Comparison of ENCODE assay signal across 12 mouse cellular contexts in genomic region chr7:67548599-67549041, GRCm38 (mm10).
DNase-seq lines count a peak whose midpoint lies in the region; ATAC-seq and TF ChIP-seq lines count a peak whose summit lies in the region.
"Had no signal": no experiment of that assay in that cellular context is flagged by ENCODE, and none has a peak within 500 bp of the region (broad histone marks: within the 10 kb centered on the region; RNA-seq: fewer than 3 reads in every experiment).

No protein-coding gene starts in this region.

- H3K27me3 ChIP-seq in embryonic facial prominence, embryonic 15.5 days, result no peaks in the 10 kb centered on the region
- no peaks in the 10 kb centered on the region for H3K27me3 ChIP-seq in embryonic facial prominence, embryonic 10.5 days (replicated peaks; ENCODE audit: low read depth, poor library complexity, severe bottlenecking)
- no peaks in the 10 kb centered on the region for H3K27me3 ChIP-seq in hindbrain, embryonic 14.5 days (ENCODE audit: control insufficient read depth, insufficient read depth, low read length)
- no peaks in the 10 kb centered on the region for H3K27me3 ChIP-seq in hindbrain, postnatal 0 days (ENCODE audit: insufficient read depth, low read length)
- no peaks in the 10 kb centered on the region for H3K27me3 ChIP-seq in Patski
- H3K27me3 ChIP-seq: limb, embryonic 13.5 days; megakaryocyte, embryonic 14.5 days had no signal

- no peak overlapping the region for H3K9ac ChIP-seq in embryonic facial prominence, embryonic 15.5 days
- H3K9ac ChIP-seq in hindbrain, embryonic 14.5 days, result no peak overlapping the region
- H3K9ac ChIP-seq in hindbrain, postnatal 0 days (replicated peaks; ENCODE audit: low read length), result no peak overlapping the region
- H3K9ac ChIP-seq: limb, embryonic 13.5 days had no signal

- TF ChIP-seq CTCF in hindbrain, postnatal 0 days (IDR thresholded peaks at IDR 0.05; ENCODE audit: low read depth), result no peak
- TF ChIP-seq CTCF in Patski (IDR thresholded peaks at IDR 0.05), result no peak

- no peaks in the 10 kb centered on the region for H3K36me3 ChIP-seq in embryonic facial prominence, embryonic 15.5 days
- H3K36me3 ChIP-seq in embryonic facial prominence, embryonic 10.5 days (replicated peaks), result no peaks in the 10 kb centered on the region
- H3K36me3 ChIP-seq in hindbrain, embryonic 14.5 days (replicated peaks; ENCODE audit: control insufficient read depth, insufficient read depth), result 0 out of 2 replicates have a peak, but pooled peaks cover under 1% of the 10 kb centered on the region
- H3K36me3 ChIP-seq in hindbrain, postnatal 0 days (ENCODE audit: insufficient read depth, low read length), result no peaks in the 10 kb centered on the region
- H3K36me3 ChIP-seq: limb, embryonic 13.5 days had no signal

- H3K4me3 ChIP-seq in embryonic facial prominence, embryonic 15.5 days (replicated peaks), result no peak overlapping the region
- no peak overlapping the region for H3K4me3 ChIP-seq in embryonic facial prominence, embryonic 10.5 days
- no peak overlapping the region for H3K4me3 ChIP-seq in hindbrain, embryonic 14.5 days (replicated peaks; ENCODE audit: low read length)
- H3K4me3 ChIP-seq in hindbrain, postnatal 0 days (ENCODE audit: low read length), result no peak overlapping the region
- H3K4me3 ChIP-seq: left cerebral cortex, adult 2 months; limb, embryonic 13.5 days had no signal

- WGBS in embryonic facial prominence, embryonic 15.5 days, result 74% methylated on average over 6 of the region's 6 CpGs
- 86% methylated on average over 6 of the region's 6 CpGs for WGBS in embryonic facial prominence, embryonic 10.5 days
- WGBS in hindbrain, embryonic 14.5 days, result 73% methylated on average over 6 of the region's 6 CpGs
- 76% methylated on average over 6 of the region's 6 CpGs for WGBS in hindbrain, postnatal 0 days

- H3K27ac ChIP-seq in embryonic facial prominence, embryonic 15.5 days (replicated peaks), result 0 out of 2 replicates have a peak overlapping the region, but pooled peaks have one; percentile 23
- no peak overlapping the region for H3K27ac ChIP-seq in embryonic facial prominence, embryonic 10.5 days (replicated peaks)
- H3K27ac ChIP-seq in hindbrain, embryonic 14.5 days, result no peak overlapping the region
- H3K27ac ChIP-seq in hindbrain, postnatal 0 days, result no peak overlapping the region
- H3K27ac ChIP-seq: left cerebral cortex, adult 2 months; limb, embryonic 13.5 days had no signal

- CTCF ChIA-PET in Patski (lab: Charles Lee), result interaction anchor here (1.0 to 2.4 kb wide), 10 partner anchors 9 to 305 kb away, joined by 3 to 16 read pairs (median 6); no protein-coding TSS in a partner anchor

- POLR2A ChIA-PET in Patski (lab: Charles Lee), result interaction anchor here (0.9 to 1.8 kb wide), 3 partner anchors 17 to 175 kb away, joined by 3 to 6 read pairs (median 5); no protein-coding TSS in a partner anchor

- no peak for ATAC-seq in embryonic facial prominence, embryonic 15.5 days (ENCODE audit: insufficient number of reproducible peaks, low FRiP score, low TSS enrichment, low read depth)
- ATAC-seq in hindbrain, embryonic 14.5 days (ENCODE audit: low FRiP score), result peak; percentile 40; the same call in 1 of the 2 replicates
- ATAC-seq in hindbrain, postnatal 0 days, result no peak
- ATAC-seq in Patski, result peak; percentile 74
- ATAC-seq: CD4-positive, CD25-positive, alpha-beta regulatory T cell, adult 4 months had no signal

- H3K4me2 ChIP-seq in embryonic facial prominence, embryonic 15.5 days (replicated peaks), result no peak overlapping the region
- H3K4me2 ChIP-seq in hindbrain, embryonic 14.5 days (replicated peaks), result no peak overlapping the region
- no peak overlapping the region for H3K4me2 ChIP-seq in hindbrain, postnatal 0 days (ENCODE audit: low read depth, low read length)
- H3K4me2 ChIP-seq: limb, embryonic 13.5 days had no signal

- no peaks in the 10 kb centered on the region for H3K9me3 ChIP-seq in embryonic facial prominence, embryonic 15.5 days (replicated peaks)
- H3K9me3 ChIP-seq in embryonic facial prominence, embryonic 10.5 days, result no peaks in the 10 kb centered on the region
- H3K9me3 ChIP-seq in hindbrain, embryonic 14.5 days (ENCODE audit: control insufficient read depth, low read length), result no peaks in the 10 kb centered on the region
- H3K9me3 ChIP-seq in hindbrain, postnatal 0 days (ENCODE audit: low read length), result no peaks in the 10 kb centered on the region
- H3K9me3 ChIP-seq: limb, embryonic 13.5 days; megakaryocyte, embryonic 14.5 days had no signal

- in situ Hi-C loops in Patski (cut with MboI; ENCODE audit: low pct_unique_long_range_greater_than_20kb), result loop anchor here (5.0 kb wide), 3 partner anchors 74 to 306 kb away; partner anchors contain the start of gene Mef2a

- peaks cover 8% of the 10 kb centered on the region for H3K4me1 ChIP-seq in embryonic facial prominence, embryonic 15.5 days
- H3K4me1 ChIP-seq in embryonic facial prominence, embryonic 10.5 days, result peaks cover 8% of the 10 kb centered on the region
- no peaks in the 10 kb centered on the region for H3K4me1 ChIP-seq in hindbrain, embryonic 14.5 days (replicated peaks; ENCODE audit: control insufficient read depth, insufficient read depth, low read length)
- peaks cover 6% of the 10 kb centered on the region for H3K4me1 ChIP-seq in hindbrain, postnatal 0 days (ENCODE audit: insufficient read depth, low read length)

- DNase-seq in embryonic facial prominence, embryonic 10.5 days (ENCODE audit: low spot score), result no peak
- DNase-seq in hindbrain, embryonic 14.5 days (ENCODE audit: low spot score), result no peak
- no peak for DNase-seq in hindbrain, postnatal 0 days (ENCODE audit: low spot score)
- DNase-seq in 3134 (ENCODE audit: extremely low read depth, insufficient read length, low spot score) (peak; percentile 68), Patski (ENCODE audit: low read depth, low spot score) (peak; percentile 62)
- no peak for DNase-seq in urinary bladder, postnatal 36 days (ENCODE audit: low spot score in 2 of 2)
- DNase-seq in spleen, postnatal 14 days (ENCODE audit: low spot score in 2 of 2), result no peak

Comparison
In these comparisons a context has a peak if more than half of its experiments do, and no peak if none do; other contexts are left out.
1. ATAC-seq: peak in hindbrain, embryonic 14.5 days (single experiment) and Patski (single experiment); none in embryonic facial prominence, embryonic 15.5 days (single experiment) and hindbrain, postnatal 0 days (single experiment).
2. DNase-seq: peak in 3134 (single experiment) and Patski (single experiment); none in embryonic facial prominence, embryonic 10.5 days (single experiment), hindbrain, embryonic 14.5 days (single experiment), hindbrain, postnatal 0 days (single experiment), urinary bladder, postnatal 36 days (0 of 2) and spleen, postnatal 14 days (0 of 2).